Mouse (Mus musculus) hindlimb bud, embryonic 11.5 days (tissue): ENCODE results near the gene Rpe.
"Not testable (repeated sequence)": the region's sequence is repeated elsewhere in the genome, so short reads cannot be mapped to it uniquely, and the experiment has no call there.

Source experiments
- DNase-seq: peaks from one replicate; pipeline ENCODE4 v3.0.0-alpha.2; 2012; ENCODE audit warnings: low read depth, low spot score; ENCODE audit errors: extremely low spot score

Gene Rpe

DNA sequence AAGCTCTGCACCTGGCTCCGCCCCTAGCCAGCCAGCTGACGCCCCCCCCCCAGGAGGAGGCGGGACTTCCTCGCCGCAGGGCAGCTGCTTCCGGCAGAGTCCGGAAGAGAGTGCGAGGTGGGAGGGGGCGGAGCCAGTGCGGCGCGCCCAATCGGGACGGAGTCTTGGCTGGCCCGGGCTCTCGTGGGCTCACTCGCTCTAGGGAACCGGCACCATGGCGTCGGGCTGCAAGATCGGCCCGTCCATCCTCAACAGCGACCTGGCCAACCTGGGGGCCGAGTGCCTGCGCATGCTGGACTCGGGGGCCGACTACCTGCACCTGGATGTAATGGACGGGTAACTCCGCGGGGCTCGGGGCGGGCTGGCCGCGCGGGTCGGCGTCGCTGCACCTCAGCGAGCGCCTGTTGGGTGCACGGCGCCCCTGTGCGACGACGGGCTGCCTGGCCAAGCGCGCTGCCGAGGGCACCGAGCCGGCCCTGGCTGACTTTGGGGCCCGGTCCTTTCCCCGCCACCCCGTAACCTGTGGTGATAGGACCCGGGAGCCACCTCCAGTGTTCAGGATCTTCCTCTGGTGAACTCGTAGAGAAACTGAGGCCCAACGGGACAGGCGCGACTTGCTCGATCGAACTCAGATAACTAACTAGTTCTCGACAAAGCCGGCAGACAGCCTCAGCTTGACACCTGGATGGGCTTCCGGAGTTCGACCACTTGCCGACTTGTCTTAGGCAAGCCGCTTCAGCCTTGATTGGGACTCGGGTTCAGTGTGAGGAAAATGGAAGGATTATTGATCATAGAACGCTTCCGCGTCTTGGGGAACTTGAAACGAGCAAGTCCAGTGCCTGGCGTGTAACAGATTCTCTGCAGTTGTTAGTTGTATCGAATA, at the start of gene Rpe:
Rpe (plus strand) TSS at position 139 of the 883 bp plus-strand sequence.
- peak; percentile 57 for DNase-seq

DNA sequence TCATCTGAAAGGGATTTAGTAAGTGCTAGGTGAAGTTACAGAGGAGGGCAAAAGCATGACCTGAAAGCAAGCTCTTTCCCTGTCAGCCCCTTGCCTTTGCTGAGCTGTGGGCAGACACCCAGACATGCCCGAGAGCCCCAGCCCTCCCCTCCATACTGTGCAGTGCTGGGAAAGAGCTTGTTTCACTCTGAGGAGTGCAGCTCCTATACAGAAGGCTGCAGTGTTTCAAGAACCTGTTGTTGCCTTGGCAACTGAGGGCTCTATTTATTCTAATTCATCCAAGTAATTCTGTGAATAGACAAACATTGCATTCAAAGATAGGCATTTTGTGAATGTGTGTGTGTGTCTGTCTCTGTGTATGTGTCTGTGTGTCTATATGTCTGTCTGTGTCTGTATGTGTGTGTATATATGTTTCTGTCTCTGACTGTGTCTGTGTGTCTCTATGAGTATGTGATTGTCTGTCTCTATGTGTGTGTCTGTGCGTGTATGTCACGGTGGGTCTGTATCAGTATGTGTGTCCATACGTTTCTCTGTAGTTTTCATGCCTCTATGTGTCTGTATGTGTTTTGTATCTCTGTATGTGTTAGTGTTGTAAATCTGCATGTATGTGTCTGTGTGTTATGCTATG, 45.4 kb upstream of the Rpe start:
- DNase-seq, result no peak

GRCm38 (mm10) chr1:66655747-66656119, 44.9 kb upstream of the Rpe start:
- DNase-seq, result peak; percentile 28

GRCm38 (mm10) chr1:66671475-66671874, 29.2 kb upstream of the Rpe start:
- DNase-seq, result no peak

DNA sequence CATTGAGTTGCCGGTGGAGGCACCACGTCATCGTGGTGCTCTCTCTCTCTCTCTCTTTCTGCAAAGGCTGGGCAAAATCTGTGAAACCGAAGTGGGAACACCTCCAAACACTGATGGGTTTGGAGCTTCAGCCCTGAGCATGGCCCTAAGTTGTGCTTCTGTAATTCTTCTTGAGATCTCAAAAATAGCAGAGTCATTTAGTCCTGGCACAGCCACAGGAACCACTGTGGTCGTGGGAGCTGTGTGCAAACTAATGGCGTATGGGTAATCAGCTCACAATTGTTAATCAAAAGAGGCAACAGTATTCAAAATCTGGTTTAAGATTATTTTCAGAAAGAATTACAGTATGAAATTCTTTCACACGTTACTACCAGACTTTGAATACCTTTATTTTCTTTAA, 27.8 kb upstream of the Rpe start:
- DNase-seq, result no peak

GRCm38 (mm10) chr1:66677928-66678327, 22.7 kb upstream of the Rpe start:
- DNase-seq, result no peak

- no peak for DNase-seq
These were observed 22.0 kb upstream of the Rpe start for GRCm38 (mm10) chr1:66678662-66679061.

- DNase-seq, result no peak
These were observed 17.7 kb upstream of the Rpe start for GRCm38 (mm10) chr1:66682974-66683373.

- no peak for DNase-seq
These were observed 8.9 kb upstream of the Rpe start for GRCm38 (mm10) chr1:66691772-66692171.

GRCm38 (mm10) chr1:66692308-66692707, 8.3 kb upstream of the Rpe start:
- no peak for DNase-seq

DNA sequence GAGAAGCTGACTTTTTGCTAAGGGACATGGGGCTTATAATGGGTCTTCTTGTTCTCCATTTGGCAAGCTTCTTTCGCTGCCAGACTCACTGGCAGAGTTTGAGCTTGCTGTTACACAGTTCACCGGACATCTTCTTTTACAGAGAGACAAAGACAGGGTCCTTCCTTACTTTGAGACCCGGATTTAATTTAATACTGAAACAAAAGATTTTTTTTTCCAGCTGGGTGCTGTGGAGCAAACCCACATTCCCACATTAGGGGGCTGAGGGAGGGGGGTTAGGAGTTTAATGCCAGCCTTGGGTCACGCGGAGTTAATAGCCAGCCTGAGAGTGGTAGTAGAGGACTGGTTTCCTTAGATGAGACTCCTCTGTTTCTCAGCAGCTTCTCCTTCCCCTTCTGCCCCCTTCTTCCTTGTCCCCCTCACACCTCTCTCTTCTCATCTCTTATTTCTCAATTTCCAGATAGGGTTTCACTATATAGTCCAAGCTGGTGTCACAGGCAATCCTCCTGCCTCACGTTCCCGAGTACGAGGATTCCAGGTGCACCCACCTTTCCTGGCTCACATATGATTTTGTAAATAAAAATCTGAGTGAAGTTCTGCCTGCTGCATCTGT, 7.7 kb upstream of the Rpe start:
- DNase-seq, result no peak

DNA sequence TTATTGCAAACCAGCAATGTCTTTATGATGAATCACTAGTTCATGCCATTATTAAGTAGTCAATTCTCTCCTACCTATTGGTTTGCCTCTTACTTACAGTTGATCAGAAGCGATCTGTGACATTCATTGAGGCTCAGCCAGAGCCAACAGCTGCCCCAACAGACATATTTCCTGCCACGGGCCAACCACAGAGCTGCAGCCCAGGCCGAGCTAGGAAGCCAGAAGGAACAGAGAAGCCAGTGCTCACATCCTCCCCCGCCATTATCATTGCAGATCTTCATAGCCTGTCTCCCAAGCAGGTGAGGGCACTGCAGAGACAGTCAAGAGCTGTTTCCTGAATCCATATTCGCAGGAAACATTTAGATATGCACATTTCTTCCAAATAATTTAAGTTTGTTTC, 6.4 kb upstream of the Rpe start:
- DNase-seq, result no peak

DNA sequence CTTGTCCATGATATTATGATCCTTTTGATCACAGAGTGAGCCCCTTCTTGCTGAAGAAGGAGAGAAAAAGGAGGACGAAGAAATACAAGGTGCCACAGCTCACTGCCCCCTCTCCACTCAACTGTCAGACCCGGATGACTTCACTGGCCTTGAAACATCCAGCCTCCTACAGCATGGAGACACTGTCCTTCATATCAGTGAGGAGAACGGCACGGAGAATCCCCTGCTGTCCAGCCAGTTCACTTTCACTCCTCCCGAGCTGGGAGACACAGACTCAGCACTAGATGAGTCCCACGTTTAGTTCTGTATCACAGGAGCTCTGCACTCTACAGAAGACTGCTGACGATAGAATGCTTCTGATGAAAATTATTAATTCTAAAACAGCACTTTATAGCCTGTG, 5.3 kb upstream of the Rpe start:
- no peak for DNase-seq

- not testable (repeated sequence) for DNase-seq
These were observed 1.0 kb upstream of the Rpe start for GRCm38 (mm10) chr1:66699630-66700029.

GRCm38 (mm10) chr1:66700149-66700692, 410 bp upstream of the Rpe start:
- DNase-seq, result no peak

GRCm38 (mm10) chr1:66701576-66701940, 927 bp downstream of the Rpe start:
- no peak for DNase-seq

GRCm38 (mm10) chr1:66702623-66703345, 2.2 kb downstream of the Rpe start:
- no peak for DNase-seq

DNA sequence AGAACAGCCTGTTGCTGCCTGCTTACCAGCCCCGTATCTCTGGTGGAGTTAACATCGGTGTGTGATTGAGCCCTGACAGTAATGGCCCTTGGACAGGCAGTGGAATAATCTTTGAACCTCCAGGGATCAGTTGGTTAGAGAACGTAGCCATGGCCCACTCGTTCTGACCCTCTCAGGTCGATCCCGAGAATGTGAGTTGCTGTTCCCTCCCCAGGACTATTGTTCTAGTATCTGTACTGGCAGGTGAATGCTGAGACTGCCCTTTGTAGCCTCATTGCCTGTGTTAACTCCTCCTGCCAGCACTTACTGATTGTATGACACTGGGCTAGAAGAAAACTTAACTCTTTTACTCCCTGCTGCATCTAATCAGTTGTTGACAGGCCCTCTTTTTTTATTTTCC, 3.9 kb downstream of the Rpe start:
- DNase-seq, result no peak

DNA sequence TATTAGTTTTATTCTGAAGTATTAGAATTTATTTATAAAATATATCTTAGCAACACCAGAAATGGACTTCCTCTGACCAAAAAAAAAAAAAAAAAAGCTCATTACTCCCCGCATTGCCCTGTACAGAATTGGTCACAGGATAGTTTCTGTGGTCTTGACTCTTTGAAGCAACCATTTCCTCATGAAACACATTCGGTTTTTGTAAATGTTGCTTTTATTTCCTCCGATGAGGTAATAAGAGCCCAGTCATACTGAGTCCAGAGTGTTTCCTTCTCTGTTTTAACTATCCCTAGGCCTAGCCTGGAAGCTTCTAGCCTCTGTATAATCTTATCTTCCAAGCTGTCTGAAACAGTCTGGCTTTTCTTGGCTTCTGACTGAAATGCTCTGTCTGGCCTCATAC, 12.2 kb downstream of the Rpe start:
- no peak for DNase-seq

DNA sequence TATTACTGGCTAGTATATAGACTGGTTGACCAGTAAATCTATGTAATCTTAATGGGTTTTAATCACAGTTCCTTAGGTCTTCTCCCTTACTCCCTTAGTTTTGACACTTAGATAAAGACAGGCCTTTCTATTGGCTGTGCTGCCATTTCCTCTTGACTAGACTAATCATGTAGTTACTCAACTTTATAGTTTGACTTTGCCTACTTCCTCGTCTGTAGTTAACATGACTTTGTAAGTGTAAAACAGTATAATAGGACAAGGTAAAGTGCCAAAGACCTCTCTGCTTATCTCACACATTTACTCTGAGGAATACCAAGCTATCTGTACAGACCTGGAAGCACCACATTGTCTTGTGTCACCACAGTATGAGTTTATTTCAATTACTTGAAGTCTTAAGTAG, 29.9 kb downstream of the Rpe start:
- DNase-seq, result no peak

GRCm38 (mm10) chr1:66768764-66769163, 68.1 kb downstream of the Rpe start:
- DNase-seq, result no peak
